Mouse (Mus musculus) heart, postnatal 25 days (tissue): ENCODE measurements at regions not wholly inside any gene's neighbourhood (a gene's known extent, or its start where the extent isn't known, plus 50 kb on each side); places are given as distances from the start of the nearest gene placed in this dataset.

Experiments used
- DNase-seq: peaks from one replicate; pipeline ENCODE4 v3.0.0; 2022; ENCODE audit warnings: low spot score
- intact Hi-C: fragments of 180-260 bp; cut with DNase I; formaldehyde crosslinking; loops from one replicate; pipeline ENCODE4 v1.15.1; 2025

DNA sequence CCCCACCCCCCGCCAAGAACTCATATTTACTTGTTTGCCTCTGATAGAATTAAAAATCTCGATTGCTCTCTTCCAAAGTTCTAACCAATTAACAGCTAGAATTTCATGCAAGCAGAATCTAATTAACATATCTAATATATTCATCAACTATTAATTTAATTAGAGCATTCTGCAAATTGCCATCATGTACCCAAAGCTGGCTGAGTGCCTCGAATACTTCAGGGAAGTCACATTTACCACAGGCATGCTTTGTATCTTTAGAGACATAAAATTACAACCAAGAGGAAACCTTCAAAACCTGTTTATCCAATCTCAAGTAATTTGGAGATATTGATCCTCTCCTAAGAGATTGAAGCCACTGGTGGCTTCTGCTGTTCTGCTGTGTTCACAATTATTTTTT lies 401.6 kb upstream of the Nmur2 start:
- no peak for DNase-seq
- intact Hi-C loops, result no loop called here

GRCm38 (mm10) chr11:56441071-56441470 lies 400.3 kb upstream of the Nmur2 start:
- DNase-seq, result no peak
- intact Hi-C loops, result no loop called here

- intact Hi-C loops, result no loop called here
- no peak for DNase-seq
Measured at GRCm38 (mm10) chr11:56431089-56431488, 390.3 kb upstream of the Nmur2 start.

- intact Hi-C loops, result no loop called here
- DNase-seq, result no peak
Measured at GRCm38 (mm10) chr11:56384761-56385160, 344.0 kb upstream of the Nmur2 start.

DNA sequence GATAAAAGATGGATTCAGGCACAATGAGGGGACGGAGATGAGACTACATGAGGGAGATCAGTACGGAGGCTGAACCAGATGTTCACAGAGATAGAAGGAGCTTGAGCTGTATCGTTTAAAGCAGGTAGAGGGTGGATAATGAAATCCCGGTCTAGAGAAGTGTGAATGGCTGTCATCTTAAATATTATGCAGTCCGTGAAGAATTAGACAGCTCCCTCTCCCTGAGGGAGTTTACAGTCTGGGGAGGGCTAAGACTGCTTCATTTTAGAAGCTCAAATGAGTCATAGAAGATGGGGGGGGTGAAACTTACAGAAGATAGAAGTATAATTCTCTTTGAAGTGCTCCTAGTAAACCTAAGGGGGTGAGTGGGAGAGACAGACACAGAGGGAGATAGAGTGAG lies 336.7 kb upstream of the Nmur2 start:
- DNase-seq, result no peak
- intact Hi-C loops, result no loop called here

DNA sequence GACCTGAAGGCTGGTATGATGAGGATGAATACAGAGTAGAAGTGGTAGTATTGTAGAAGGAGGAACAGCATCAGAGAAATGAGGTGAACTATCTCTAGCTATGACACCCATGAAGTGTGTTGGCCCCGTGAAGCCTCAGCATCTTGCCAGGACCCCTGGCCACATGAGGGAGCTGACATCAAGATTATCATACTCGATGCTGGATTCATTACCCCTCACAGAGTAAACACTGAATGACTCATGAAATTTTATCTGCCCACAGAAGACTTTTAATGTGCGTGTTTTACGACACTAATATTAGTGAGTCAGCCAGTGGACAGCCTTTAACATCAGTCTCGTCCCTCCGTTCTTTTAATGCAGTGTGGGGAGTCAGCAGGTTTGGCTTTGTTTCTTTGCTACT lies 333.5 kb upstream of the Nmur2 start:
- intact Hi-C loops, result no loop called here
- DNase-seq, result no peak

GRCm38 (mm10) chr11:56373624-56374023 lies 332.8 kb upstream of the Nmur2 start:
- DNase-seq, result no peak
- intact Hi-C loops, result no loop called here

GRCm38 (mm10) chr11:56357690-56358089 lies 316.9 kb upstream of the Nmur2 start:
- DNase-seq, result no peak
- intact Hi-C loops, result no loop called here

DNA sequence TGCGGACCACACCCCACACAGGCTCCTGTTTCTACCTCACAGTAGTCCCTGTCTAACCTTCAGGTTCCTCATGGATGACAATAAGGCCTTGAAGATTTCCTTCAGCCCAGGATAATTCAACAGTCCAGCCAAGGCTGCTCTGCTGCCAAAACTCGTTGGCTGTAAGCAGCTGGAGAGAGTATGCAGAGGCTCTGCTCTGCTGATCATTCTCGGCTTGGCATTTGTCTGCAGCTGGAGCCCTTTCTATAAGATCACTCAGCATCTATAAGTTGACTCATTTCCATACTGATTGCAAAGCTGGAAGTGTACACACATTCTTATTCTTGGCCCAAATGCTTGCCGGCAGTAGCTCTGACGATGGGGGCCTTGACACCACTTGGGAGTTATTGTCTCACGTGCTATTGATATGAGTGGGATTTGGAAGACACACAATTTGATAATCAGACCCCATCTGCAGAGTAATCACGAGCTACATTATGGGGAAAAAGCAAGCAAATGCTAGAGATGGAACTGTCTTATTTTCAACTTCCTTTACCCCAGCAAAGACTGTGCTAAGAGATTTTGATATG lies 311.1 kb upstream of the Nmur2 start:
- no peak for DNase-seq
- intact Hi-C loops, result no loop called here

GRCm38 (mm10) chr11:56351231-56351630 lies 310.4 kb upstream of the Nmur2 start:
- intact Hi-C loops, result no loop called here
- no peak for DNase-seq

GRCm38 (mm10) chr11:56349766-56350165 lies 309.0 kb upstream of the Nmur2 start:
- DNase-seq, result no peak
- intact Hi-C loops, result no loop called here

DNA sequence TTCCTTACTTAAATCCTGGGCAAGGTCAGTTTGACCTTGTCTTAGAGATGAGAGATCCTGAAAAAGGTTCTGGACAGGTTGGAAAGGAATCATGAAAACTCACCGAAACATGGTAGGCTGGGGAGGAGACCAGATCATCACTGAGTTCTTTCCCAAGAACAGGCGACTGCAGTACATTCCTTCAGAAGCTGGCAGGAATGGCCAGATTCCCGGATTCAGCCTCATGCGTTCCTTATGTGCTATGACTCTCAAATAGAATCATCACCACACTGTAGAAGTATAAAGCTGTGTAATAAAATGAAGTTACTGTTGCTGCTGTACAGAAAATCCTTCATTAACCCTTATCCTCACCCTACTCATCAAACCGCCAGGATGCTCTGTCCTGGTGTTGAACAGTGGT lies 307.6 kb upstream of the Nmur2 start:
- intact Hi-C loops, result no loop called here
- DNase-seq, result no peak

DNA sequence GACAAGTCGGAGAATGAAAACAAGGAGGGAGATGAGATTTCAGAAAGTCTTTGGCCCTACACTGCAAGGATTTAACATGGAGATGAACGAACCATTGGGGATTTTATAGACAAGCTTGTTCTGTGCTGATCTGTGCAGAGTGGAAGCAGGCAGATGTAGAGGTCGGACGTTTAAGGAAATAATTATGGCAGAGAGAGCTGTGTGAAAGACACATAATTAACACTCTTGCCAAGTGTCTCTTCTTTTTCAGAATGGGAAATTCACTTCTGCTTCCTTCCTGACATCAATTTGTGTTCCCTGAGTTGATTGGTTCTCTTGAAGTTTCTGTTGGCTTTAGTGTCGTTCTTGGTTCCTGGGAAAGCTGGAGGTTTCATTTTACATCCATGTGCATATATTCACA lies 302.3 kb upstream of the Nmur2 start:
- no peak for DNase-seq
- intact Hi-C loops, result no loop called here

GRCm38 (mm10) chr11:56341731-56342130 lies 300.9 kb upstream of the Nmur2 start:
- intact Hi-C loops, result no loop called here

DNA sequence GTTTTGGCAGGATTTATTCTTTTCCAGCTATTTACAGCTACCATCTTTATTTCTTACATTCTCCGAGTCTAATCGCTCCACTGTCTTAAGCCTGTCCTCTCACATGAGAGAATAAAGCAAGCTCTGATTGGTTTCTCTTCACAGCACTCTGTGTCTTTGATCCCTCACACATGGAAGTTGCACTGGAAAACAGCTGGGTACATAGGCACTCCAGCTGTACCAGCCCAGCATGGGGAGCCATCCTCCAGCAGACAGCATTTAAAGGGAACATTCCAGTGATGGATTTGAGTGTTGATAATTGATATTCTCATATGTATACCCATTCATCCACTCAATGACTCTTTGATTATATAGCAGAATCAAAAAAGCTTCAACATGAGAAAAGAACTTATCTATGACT lies 300.2 kb upstream of the Nmur2 start:
- no peak for DNase-seq
- intact Hi-C loops, result no loop called here

More at GRCm38 (mm10) chr11:56341731-56342130, 300.9 kb upstream of the Nmur2 start:
- DNase-seq, result no peak

GRCm38 (mm10) chr11:56338511-56338910 lies 297.7 kb upstream of the Nmur2 start:
- intact Hi-C loops, result no loop called here
- DNase-seq, result no peak

GRCm38 (mm10) chr11:56335937-56336336 lies 295.1 kb upstream of the Nmur2 start:
- DNase-seq, result no peak
- intact Hi-C loops, result no loop called here

GRCm38 (mm10) chr11:56320293-56320692 lies 279.5 kb upstream of the Nmur2 start:
- intact Hi-C loops, result no loop called here
- no peak for DNase-seq

DNA sequence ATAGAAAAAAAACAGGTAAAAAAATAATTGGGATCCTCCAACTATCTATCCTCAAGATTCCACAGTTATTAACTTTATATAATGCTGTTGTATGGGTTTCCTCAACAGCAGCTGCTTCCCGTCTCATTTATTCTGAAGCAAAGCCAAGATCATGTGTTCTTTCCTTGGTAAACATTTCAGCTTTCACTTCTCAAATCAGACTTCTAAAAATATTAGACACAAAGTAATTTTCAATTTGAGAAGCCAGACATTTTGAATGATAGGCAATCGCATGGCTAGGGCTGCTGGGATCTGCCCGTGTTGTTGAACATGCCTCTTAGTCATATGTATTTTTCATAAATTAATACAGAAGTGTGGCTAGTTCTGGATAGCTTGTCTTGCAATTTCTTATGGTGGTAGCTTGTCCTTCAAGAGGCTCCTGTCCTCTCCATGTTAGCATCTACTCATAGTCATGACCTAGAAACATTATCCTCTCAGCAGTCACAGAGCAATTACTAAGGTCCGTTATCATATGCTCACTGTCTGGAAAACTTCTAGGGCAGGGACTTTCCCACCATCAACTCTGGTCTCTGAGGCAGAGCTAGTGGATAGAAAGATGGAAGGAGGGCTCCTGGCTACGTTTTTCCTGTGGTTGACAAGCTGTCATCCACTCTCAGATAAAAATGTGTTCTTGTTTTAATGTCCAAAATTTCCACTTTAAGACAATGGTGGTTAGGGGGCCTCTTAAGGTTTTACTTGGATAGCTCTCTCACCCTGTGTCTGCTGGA lies 274.6 kb upstream of the Nmur2 start:
- DNase-seq, result no peak

DNA sequence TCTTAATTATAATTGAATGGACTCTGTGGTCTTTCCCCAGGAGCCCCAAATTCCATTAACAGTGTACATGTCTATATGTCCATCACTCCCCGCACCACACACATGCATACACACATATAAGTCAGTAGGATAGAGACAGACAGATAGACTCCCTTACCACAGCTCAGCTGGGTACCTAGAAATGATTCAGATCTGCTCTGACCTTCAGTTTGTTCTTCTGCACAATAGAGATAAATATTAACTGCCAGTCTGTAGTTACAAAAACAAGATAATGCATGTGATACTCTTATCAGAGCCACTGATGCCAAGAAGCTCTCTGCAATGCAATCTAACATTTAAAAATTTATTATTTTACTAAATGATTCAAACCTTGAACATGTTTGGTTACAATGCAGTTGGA lies 268.7 kb upstream of the Nmur2 start:
- intact Hi-C loops, result no loop called here

More for the DNA sequence above, 274.6 kb upstream of the Nmur2 start:
- intact Hi-C loops, result no loop called here

GRCm38 (mm10) chr11:56308383-56309105 lies 267.7 kb upstream of the Nmur2 start:
- no peak for DNase-seq
- intact Hi-C loops, result no loop called here

More for the DNA sequence above, 268.7 kb upstream of the Nmur2 start:
- DNase-seq, result no peak
